Mouse (Mus musculus): ENCODE measurements around the gene Nelfa. TPM values are rescaled to one million over a fixed set of nuclear protein-coding genes. Genes with fewer than 3 reads are reported as not detected.
"Not testable (repeated sequence)": the region's sequence is repeated elsewhere in the genome, so short reads cannot be mapped to it uniquely, and the experiment has no call there.

Nelfa gene
- polyA plus RNA-seq, 1 experiment from 2014 or later = 57.7 TPM

- H3K4me3 ChIP-seq (ENCODE audit: low read depth, low read length); H3K27me3 ChIP-seq (ENCODE audit: control insufficient read depth, insufficient read depth, low read length); ATAC-seq (replicated peaks; ENCODE audit: insufficient number of reproducible peaks, low FRiP score, low TSS enrichment, low read depth); H3K27ac ChIP-seq (replicated peaks; ENCODE audit: low read depth, low read length); DNase-seq (ENCODE audit: low spot score); H3K4me2 ChIP-seq (ENCODE audit: low read depth, low read length); H3K4me1 ChIP-seq (ENCODE audit: control insufficient read depth, insufficient read depth, low read length); H3K9me3 ChIP-seq (replicated peaks; ENCODE audit: control insufficient read depth, low read length); H3K36me3 ChIP-seq (replicated peaks; ENCODE audit: control insufficient read depth, insufficient read depth, low read depth, low read length); H3K9ac ChIP-seq (replicated peaks; ENCODE audit: low read length): not testable (repeated sequence)
- WGBS = 100% methylated on average over 2 of the region's 2 CpGs
These were observed 19.6 kb downstream of the Nelfa start for GRCm38 (mm10) chr5:33916616-33917015.

- not testable (repeated sequence) for H3K4me1 ChIP-seq (ENCODE audit: control insufficient read depth, insufficient read depth, low read length); DNase-seq (ENCODE audit: low spot score); H3K4me3 ChIP-seq (ENCODE audit: low read depth, low read length); H3K9ac ChIP-seq (replicated peaks; ENCODE audit: low read length); H3K9me3 ChIP-seq (replicated peaks; ENCODE audit: control insufficient read depth, low read length); ATAC-seq (replicated peaks; ENCODE audit: insufficient number of reproducible peaks, low FRiP score, low TSS enrichment, low read depth); H3K27ac ChIP-seq (replicated peaks; ENCODE audit: low read depth, low read length); H3K27me3 ChIP-seq (ENCODE audit: control insufficient read depth, insufficient read depth, low read length); H3K4me2 ChIP-seq (ENCODE audit: low read depth, low read length); H3K36me3 ChIP-seq (replicated peaks; ENCODE audit: control insufficient read depth, insufficient read depth, low read depth, low read length)
These were observed 21.2 kb downstream of the Nelfa start for GRCm38 (mm10) chr5:33915031-33915430.

GRCm38 (mm10) chr5:33903176-33903575 is 33.0 kb downstream of the Nelfa start:
- WGBS = 94% methylated on average over 9 of the region's 9 CpGs
- Histone ChIP-seq H3K36me3 (replicated peaks; ENCODE audit: control insufficient read depth, insufficient read depth, low read depth, low read length) (peaks cover 14% of the 10 kb centered on the region), H3K4me3 (ENCODE audit: low read depth, low read length) (no peak overlapping the region), H3K27ac (replicated peaks; ENCODE audit: low read depth, low read length) (no peak overlapping the region), H3K9me3 (replicated peaks; ENCODE audit: control insufficient read depth, low read length) (no peaks in the 10 kb centered on the region), H3K9ac (replicated peaks; ENCODE audit: low read length) (no peak overlapping the region), H3K4me1 (ENCODE audit: control insufficient read depth, insufficient read depth, low read length) (no peaks in the 10 kb centered on the region), H3K27me3 (ENCODE audit: control insufficient read depth, insufficient read depth, low read length) (no peaks in the 10 kb centered on the region), H3K4me2 (ENCODE audit: low read depth, low read length) (no peak overlapping the region)
- no peak for DNase-seq (ENCODE audit: low spot score)
- no peak for ATAC-seq (replicated peaks; ENCODE audit: insufficient number of reproducible peaks, low FRiP score, low TSS enrichment, low read depth)

- ATAC-seq (replicated peaks; ENCODE audit: insufficient number of reproducible peaks, low FRiP score, low TSS enrichment, low read depth) = no peak
These were observed 33.5 kb downstream of the Nelfa start for GRCm38 (mm10) chr5:33902696-33903095.

GRCm38 (mm10) chr5:33901278-33901677 is 34.9 kb downstream of the Nelfa start:
- H3K36me3 ChIP-seq (replicated peaks; ENCODE audit: control insufficient read depth, insufficient read depth, low read depth, low read length) = peaks cover 21% of the 10 kb centered on the region

More at GRCm38 (mm10) chr5:33902696-33903095, 33.5 kb downstream of the Nelfa start:
- Histone ChIP-seq H3K27me3 (ENCODE audit: control insufficient read depth, insufficient read depth, low read length) (no peaks in the 10 kb centered on the region), H3K4me1 (ENCODE audit: control insufficient read depth, insufficient read depth, low read length) (no peaks in the 10 kb centered on the region), H3K27ac (replicated peaks; ENCODE audit: low read depth, low read length) (no peak overlapping the region), H3K9ac (replicated peaks; ENCODE audit: low read length) (no peak overlapping the region), H3K9me3 (replicated peaks; ENCODE audit: control insufficient read depth, low read length) (no peaks in the 10 kb centered on the region), H3K36me3 (replicated peaks; ENCODE audit: control insufficient read depth, insufficient read depth, low read depth, low read length) (peaks cover 14% of the 10 kb centered on the region), H3K4me3 (ENCODE audit: low read depth, low read length) (no peak overlapping the region), H3K4me2 (ENCODE audit: low read depth, low read length) (no peak overlapping the region)
- WGBS = 98% methylated on average over 2 of the region's 2 CpGs
- no peak for DNase-seq (ENCODE audit: low spot score)

GRCm38 (mm10) chr5:33900701-33901263 is 35.4 kb downstream of the Nelfa start:
- no peaks in the 10 kb centered on the region for H3K9me3 ChIP-seq (replicated peaks; ENCODE audit: control insufficient read depth, low read length)
- no peaks in the 10 kb centered on the region for H3K4me1 ChIP-seq (ENCODE audit: control insufficient read depth, insufficient read depth, low read length)
- H3K4me3 ChIP-seq (ENCODE audit: low read depth, low read length) = no peak overlapping the region
- H3K4me2 ChIP-seq (ENCODE audit: low read depth, low read length) = no peak overlapping the region
- DNase-seq (ENCODE audit: low spot score) (no peak), ATAC-seq (replicated peaks; ENCODE audit: insufficient number of reproducible peaks, low FRiP score, low TSS enrichment, low read depth) (no peak)
- H3K27ac ChIP-seq (replicated peaks; ENCODE audit: low read depth, low read length) = no peak overlapping the region
- WGBS = 93% methylated on average over 9 of the region's 9 CpGs
- no peaks in the 10 kb centered on the region; the same call in 1 of the 2 replicates for H3K27me3 ChIP-seq (ENCODE audit: control insufficient read depth, insufficient read depth, low read length)
- H3K9ac ChIP-seq (replicated peaks; ENCODE audit: low read length) = no peak overlapping the region
- H3K36me3 ChIP-seq (replicated peaks; ENCODE audit: control insufficient read depth, insufficient read depth, low read depth, low read length) = peaks cover 23% of the 10 kb centered on the region

More at GRCm38 (mm10) chr5:33901278-33901677, 34.9 kb downstream of the Nelfa start:
- Histone ChIP-seq H3K4me1 (ENCODE audit: control insufficient read depth, insufficient read depth, low read length) (no peaks in the 10 kb centered on the region), H3K4me3 (ENCODE audit: low read depth, low read length) (no peak overlapping the region), H3K9ac (replicated peaks; ENCODE audit: low read length) (no peak overlapping the region), H3K27me3 (ENCODE audit: control insufficient read depth, insufficient read depth, low read length) (no peaks in the 10 kb centered on the region), H3K27ac (replicated peaks; ENCODE audit: low read depth, low read length) (no peak overlapping the region), H3K4me2 (ENCODE audit: low read depth, low read length) (no peak overlapping the region), H3K9me3 (replicated peaks; ENCODE audit: control insufficient read depth, low read length) (no peaks in the 10 kb centered on the region)
- whole genome bisulfite sequencing = 94% methylated on average over 3 of the region's 3 CpGs
- ATAC-seq (replicated peaks; ENCODE audit: insufficient number of reproducible peaks, low FRiP score, low TSS enrichment, low read depth) (no peak), DNase-seq (ENCODE audit: low spot score) (no peak)

- DNase-seq (ENCODE audit: low spot score) (no peak), ATAC-seq (replicated peaks; ENCODE audit: insufficient number of reproducible peaks, low FRiP score, low TSS enrichment, low read depth) (no peak)
- no peak overlapping the region for H3K27ac ChIP-seq (replicated peaks; ENCODE audit: low read depth, low read length)
- H3K9me3 ChIP-seq (replicated peaks; ENCODE audit: control insufficient read depth, low read length) = no peaks in the 10 kb centered on the region
- H3K9ac ChIP-seq (replicated peaks; ENCODE audit: low read length) = no peak overlapping the region
- H3K4me2 ChIP-seq (ENCODE audit: low read depth, low read length) = no peak overlapping the region
- no peaks in the 10 kb centered on the region; the same call in 1 of the 2 replicates for H3K27me3 ChIP-seq (ENCODE audit: control insufficient read depth, insufficient read depth, low read length)
- H3K36me3 ChIP-seq (replicated peaks; ENCODE audit: control insufficient read depth, insufficient read depth, low read depth, low read length) = peaks cover 25% of the 10 kb centered on the region
- H3K4me1 ChIP-seq (ENCODE audit: control insufficient read depth, insufficient read depth, low read length) = no peaks in the 10 kb centered on the region
- 89% methylated on average over 3 of the region's 3 CpGs for WGBS
- no peak overlapping the region for H3K4me3 ChIP-seq (ENCODE audit: low read depth, low read length)
These were observed 36.1 kb downstream of the Nelfa start for GRCm38 (mm10) chr5:33900101-33900500.

- no peak for ATAC-seq (replicated peaks; ENCODE audit: insufficient number of reproducible peaks, low FRiP score, low TSS enrichment, low read depth)
- H3K4me3 ChIP-seq (ENCODE audit: low read depth, low read length) = no peak overlapping the region
- no peaks in the 10 kb centered on the region for H3K9me3 ChIP-seq (replicated peaks; ENCODE audit: control insufficient read depth, low read length)
- H3K9ac ChIP-seq (replicated peaks; ENCODE audit: low read length) = no peak overlapping the region
- H3K4me1 ChIP-seq (ENCODE audit: control insufficient read depth, insufficient read depth, low read length) = no peaks in the 10 kb centered on the region
- DNase-seq (ENCODE audit: low spot score) = no peak
- WGBS = 90% methylated on average over 3 of the region's 3 CpGs
- no peaks in the 10 kb centered on the region; the same call in 1 of the 2 replicates for H3K27me3 ChIP-seq (ENCODE audit: control insufficient read depth, insufficient read depth, low read length)
- no peak overlapping the region for H3K4me2 ChIP-seq (ENCODE audit: low read depth, low read length)
- no peak overlapping the region for H3K27ac ChIP-seq (replicated peaks; ENCODE audit: low read depth, low read length)
- peaks cover 25% of the 10 kb centered on the region for H3K36me3 ChIP-seq (replicated peaks; ENCODE audit: control insufficient read depth, insufficient read depth, low read depth, low read length)
These were observed 37.0 kb downstream of the Nelfa start for GRCm38 (mm10) chr5:33899245-33899644.

Measured in embryonic facial prominence, embryonic 11.5 days (tissue).